Mouse (Mus musculus): Measurements from ENCODE around the gene Ptchd3.

DNA sequence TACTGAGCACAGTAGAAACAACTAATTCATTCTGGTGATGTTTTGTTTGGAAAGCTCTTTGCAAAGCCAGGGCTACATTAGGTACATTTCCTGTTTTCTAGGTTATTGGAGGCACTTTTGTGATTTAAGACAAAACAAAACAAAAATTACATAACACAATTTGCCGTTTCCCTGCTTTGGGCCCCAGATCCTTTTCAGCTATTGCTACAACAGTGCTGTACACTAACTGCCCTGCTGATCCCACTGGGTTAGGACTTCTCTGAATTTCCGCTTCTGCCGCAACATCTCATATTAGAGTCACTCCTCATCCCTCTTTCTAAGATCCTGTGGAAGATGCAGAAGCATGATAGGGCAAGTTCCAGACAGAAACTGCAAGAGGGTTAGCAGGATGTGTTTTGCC lies 38.6 kb upstream of the Ptchd3 start:
- no peak for TF ChIP-seq CTCF (IDR thresholded peaks at IDR 0.05; ENCODE audit: extremely low read depth, insufficient read length, insufficient replicate concordance, low read depth, low read length)
- TF ChIP-seq POLR2A (IDR thresholded peaks at IDR 0.05; ENCODE audit: low read depth, low read length), result no peak
